Mouse (Mus musculus) hematopoietic stem cell, adult 5-6 weeks (primary cell): ENCODE data around the gene Fgf2. TPM values are rescaled to one million over a fixed set of nuclear protein-coding genes. Genes with fewer than 3 reads are reported as not detected.
A peak's percentile ranks its signal among the peaks of the same experiment; 100 is the strongest.

Experiments
- ATAC-seq, 2 experiments: fragments of 125-278 bp in 1 of 2; replicated peaks in 1 of 2; 2 replicates each; pipeline ENCODE4 v1.8.0; 2016 to 2017; ENCODE audit warnings: inconsistent platforms in 2 of 2, mild to moderate bottlenecking in 2 of 2, moderate number of reproducible peaks in 2 of 2, low read depth in 1 of 2, moderate TSS enrichment in 1 of 2; ENCODE audit not compliant: low FRiP score in 2 of 2, poor library complexity in 2 of 2, severe bottlenecking in 2 of 2, insufficient read depth in 1 of 2, low TSS enrichment in 1 of 2
- total RNA-seq: library from RNA; stranded (forward); fragments of 172-1452, 232-1000 nt; gene quantifications from 2 replicates; pipeline ENCODE4 v1.2.3, GENCODE M21; 2017

The Fgf2 gene
- total RNA-seq, 1 experiment from 2014 or later: under 0.01 TPM

DNA sequence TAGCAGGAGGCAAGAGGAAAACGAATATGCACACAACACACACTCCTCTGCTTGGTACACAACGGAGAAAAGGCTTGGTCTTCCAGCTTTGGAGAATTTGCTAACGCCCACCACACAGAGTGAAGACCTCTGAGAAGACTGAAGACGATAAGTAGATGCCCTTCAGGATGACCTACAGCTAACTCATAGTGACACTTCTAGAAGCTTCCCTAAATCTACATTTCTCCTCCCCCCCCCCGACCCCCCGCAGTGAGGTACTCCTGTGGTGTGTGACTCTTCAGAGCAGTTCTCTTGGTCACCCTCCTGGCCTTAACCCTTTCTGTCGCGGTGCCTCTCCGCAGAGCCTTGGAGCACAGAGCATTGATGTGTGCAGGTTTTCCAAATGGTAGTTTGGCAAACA, 475 bp upstream of the Fgf2 start:
- ATAC-seq: peak in 1 of 2 experiments; percentile 17; a peak in 1 of 4 replicates

DNA sequence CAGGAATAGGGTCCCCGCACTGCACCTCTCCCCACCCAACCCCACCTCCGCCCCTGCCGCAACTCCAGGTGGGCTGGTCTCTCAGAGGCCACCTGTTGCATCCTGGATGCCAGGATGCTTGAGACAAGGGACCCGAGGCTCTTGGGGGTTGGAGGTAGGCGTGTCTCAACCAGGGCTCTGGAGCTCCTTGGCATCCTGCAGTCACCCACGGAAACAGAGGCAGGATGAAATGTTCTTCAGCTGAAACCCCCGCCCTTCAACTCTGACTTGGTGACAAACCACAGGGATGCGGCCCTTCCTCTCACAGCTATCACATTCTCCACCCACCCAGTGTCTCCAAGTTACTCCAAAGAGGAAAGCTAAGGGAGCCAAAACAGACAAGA, 1.0 kb downstream of the Fgf2 start:
- ATAC-seq: no peak

DNA sequence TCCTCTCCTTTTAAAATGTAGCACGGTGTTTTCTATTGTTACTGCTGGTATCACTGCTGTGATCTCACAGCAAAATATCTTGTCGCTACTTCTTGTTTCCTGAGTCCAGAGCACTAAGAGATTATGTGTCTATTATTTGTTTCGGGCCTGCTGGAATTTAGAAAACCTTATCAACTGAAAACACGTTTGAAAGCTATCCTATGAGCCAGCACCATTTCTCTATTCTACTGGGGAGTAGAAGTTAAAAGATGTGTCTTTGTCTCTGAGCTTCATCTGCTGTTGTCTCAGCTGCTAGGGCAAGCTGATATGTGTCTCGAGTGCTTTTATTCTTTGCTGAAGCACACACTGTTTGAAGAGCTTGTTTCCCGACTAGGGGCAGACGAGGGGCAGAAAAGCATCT, 2.2 kb downstream of the Fgf2 start:
- ATAC-seq: no peak

DNA sequence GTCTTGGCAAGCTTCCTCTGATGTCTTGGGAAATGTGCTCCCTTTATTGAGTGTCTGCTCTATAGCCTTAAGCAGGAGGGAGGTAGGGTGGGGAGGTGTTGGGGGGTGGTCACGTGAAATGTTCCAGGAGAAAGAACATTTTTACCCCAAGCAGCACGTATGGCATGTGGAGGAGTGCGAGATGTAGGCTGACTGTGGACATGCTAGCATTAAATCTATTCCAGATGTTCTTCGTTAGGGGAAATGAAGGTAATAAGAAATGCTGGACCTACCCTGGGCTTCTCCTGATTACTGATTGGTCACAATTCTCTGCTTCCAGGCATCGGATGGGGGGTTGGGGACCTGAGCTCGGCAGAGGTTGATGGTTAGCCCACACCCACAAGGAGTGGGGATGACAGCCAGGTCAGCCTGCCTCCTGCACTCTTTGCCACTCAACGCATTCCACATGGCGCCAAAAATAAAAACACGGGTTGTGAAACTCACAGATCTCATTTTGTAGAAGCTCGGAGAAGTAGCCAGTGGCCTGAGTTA, 5.9 kb downstream of the Fgf2 start:
- no peak for ATAC-seq

DNA sequence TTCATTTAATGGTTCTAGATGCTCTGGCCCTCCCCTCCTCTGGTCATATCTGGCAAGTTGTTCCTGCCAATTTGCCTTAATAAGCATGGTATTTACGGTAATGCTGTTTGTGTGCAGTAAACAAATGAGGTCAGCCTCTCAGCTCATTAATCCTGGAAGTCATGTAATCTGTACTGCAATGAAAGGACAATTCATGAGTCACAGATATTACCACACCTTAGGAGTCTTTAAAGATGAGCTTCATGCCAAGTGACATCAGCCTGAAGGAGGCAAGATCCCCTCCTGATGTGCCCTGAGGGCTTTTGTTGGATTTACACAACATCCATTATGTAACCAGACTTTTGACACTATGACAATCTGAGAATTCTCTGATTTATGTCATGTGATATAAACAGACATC, 6.6 kb downstream of the Fgf2 start:
- ATAC-seq: no peak

DNA sequence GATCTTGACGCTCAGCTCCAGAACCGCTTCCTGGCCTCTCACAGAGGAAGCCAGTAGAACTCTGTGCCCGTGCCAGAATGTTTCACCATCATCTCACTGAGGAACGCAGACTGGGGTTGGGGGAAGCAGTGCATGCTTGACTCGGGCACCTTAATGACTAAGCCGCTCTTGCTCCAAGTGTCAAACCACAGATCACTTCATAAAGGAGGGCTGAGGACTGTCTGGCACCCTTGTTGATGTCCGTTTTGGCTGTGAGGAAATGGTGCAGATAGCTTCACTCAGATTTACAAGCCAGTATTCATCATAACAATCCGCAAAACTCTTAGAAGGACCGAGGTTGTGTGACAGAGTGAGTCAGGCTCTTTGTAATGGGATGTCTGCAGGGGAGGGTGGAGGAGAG, 12.6 kb downstream of the Fgf2 start:
- ATAC-seq: peak; percentile 45 to 74; a peak in 3 of 4 replicates

DNA sequence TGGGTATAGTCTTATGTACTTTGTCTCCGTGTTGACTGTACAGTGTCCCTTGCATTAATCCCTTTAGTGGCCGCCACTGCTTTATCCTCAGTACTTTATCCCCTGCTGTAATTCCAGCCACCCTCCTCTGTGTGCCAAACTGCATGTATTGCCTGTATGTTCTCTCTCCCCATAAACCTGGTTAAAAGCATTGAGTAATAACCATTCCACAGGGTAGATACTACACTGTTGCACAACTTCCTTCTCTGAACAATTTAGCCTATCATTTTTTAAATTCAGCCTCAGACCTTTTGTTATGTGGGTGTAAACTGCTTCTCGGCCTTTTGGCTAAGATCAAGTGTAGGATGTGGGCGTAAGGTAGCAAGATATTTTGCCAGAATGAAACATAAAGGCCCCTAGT, 17.0 kb downstream of the Fgf2 start:
- ATAC-seq: no peak

DNA sequence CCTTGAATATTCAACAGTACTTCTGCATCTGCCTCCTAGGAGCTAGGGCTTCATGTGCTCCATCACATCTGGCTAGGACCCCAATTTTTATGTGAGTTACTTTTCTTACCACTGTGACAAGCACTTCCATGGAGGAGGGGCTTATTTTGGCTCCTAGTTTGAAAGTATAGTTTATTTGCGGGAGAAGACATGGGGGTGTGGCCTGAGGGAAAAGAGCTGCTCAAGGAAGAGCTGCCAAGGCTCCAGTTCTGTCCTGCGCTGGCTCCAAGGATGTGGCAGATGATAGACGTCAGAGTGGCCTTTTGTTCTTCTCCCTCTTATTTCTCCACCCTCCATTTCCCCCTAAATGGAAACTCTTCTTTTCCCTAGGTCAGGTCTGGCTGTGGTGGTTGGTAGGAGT, 17.8 kb downstream of the Fgf2 start:
- no peak for ATAC-seq

DNA sequence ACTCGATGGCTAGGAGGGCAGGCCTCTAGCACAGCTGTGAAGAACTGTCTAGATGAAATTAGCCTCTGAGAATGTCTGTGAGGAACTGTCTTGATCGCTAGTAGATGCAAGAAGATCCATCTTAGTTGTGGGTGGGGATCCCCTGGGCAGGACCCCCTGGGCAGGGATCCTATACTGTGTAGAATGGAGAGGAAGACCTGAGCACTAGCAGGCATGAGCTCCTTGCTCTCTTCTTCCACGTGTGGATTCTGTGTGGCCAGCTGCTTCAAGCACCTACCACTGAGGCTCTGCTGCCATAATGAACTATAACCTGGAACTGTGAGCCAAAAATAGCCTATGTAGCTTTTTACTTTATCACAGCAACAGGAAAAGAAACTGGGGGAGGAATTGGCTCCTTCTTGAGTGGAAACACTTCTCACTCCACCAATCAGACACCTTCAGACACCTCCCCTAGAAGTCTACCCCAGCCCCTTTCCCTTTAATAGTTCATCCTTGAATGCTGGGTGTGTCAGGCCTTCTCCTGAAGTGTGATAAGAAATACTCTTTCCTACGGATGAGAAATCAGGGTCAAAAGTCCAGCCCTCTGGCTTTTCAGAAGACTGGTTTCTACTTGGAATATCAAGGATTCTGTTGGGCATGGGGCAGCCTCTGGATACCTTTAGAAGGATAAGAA, 18.4 kb downstream of the Fgf2 start:
- ATAC-seq: no peak

DNA sequence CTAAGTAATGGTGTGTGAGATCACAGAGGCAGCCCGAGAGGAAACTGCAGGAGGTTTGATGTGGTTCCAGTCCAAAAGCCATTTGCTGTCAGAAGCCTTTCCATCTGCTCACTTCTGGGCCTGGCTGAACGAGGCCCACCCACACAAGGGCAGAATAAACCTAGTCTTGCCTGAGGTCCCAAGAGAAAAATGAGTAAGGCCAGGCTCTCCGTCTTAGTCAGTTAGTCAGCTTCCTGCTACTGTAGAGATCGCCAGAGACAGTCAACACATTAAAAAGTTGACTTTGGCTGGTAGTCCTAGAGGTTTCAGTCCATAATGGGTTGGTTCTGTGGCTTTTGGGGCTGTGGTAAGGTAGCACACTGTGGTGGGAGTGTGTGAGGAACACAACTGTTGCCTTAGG, 22.3 kb downstream of the Fgf2 start:
- ATAC-seq: no peak

DNA sequence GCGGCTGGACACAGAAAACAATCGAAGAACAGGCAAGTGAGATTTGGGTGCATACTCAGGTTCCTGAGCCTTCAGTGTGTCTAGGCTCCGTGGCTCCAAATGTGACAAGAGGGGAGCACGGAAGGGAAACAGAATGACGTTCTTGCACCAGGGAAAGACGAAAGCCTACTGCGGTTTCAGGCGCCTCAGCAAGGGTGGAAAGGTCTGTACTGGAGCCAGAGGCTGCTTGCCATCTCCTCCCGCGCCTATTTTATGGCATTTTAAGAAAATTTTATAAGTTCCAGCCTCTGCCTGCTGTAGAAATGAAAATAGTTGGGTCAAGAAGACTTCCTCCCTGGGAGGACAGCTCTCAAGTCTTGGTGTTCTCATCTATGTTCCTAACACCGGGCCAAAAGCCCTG, 25.6 kb downstream of the Fgf2 start:
- ATAC-seq: no peak

DNA sequence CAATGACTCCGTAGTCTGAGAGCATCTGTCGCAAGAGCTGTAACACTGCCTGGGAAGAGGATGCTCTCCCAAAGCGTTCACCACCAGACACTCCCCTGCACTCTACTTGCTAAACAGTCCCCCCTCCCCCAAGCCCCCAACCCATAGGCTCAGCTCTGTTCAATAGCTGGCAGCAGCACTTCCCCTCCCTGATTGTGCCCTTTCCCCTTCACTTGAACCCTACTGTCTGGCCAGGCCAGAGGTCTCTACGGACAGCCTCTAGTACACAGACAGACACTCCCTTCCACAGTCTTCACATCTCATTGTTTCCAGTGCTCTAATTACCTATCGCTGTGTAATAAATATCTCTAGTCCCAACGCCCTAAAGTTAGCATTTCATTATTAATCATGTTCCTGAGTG, 29.8 kb downstream of the Fgf2 start:
- no peak for ATAC-seq

DNA sequence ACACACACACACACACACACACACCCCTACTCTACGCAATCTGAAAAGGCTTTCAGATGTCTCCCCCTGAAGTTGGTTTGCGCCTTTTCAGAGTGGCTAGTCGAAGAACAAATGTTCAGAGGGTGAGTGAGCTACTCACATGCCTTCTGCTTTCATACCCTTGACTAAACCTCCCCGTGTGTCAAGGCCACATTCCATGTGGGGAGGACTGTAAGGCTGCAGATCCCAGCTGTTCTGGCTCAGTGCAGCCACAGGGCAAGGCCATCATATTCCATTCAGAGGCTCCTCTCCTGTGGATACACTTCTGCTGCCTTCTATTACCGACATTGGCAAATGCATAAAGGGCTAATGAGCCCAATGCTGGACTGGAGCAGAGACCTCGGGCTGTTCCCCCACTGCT, 30.3 kb downstream of the Fgf2 start:
- no peak for ATAC-seq

DNA sequence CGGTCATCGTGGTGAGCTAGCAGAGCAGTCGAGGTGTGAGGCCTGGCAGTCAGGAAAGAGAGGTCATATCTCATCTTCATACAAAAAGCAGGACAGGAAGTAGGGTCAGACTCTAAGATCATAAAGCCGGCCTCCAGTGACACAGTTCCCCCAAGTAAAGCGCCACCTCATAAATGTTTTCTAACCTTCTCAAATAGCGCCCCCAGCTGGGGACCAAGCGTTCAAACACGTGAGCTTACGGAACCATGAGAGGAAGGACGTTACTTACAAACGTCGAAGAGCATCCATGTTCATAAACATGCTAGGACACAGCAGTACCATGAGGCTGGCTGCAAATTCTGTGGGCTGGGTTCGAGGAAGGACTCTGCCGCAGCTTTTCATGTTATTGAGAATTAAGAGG, 31.1 kb downstream of the Fgf2 start:
- no peak for ATAC-seq

DNA sequence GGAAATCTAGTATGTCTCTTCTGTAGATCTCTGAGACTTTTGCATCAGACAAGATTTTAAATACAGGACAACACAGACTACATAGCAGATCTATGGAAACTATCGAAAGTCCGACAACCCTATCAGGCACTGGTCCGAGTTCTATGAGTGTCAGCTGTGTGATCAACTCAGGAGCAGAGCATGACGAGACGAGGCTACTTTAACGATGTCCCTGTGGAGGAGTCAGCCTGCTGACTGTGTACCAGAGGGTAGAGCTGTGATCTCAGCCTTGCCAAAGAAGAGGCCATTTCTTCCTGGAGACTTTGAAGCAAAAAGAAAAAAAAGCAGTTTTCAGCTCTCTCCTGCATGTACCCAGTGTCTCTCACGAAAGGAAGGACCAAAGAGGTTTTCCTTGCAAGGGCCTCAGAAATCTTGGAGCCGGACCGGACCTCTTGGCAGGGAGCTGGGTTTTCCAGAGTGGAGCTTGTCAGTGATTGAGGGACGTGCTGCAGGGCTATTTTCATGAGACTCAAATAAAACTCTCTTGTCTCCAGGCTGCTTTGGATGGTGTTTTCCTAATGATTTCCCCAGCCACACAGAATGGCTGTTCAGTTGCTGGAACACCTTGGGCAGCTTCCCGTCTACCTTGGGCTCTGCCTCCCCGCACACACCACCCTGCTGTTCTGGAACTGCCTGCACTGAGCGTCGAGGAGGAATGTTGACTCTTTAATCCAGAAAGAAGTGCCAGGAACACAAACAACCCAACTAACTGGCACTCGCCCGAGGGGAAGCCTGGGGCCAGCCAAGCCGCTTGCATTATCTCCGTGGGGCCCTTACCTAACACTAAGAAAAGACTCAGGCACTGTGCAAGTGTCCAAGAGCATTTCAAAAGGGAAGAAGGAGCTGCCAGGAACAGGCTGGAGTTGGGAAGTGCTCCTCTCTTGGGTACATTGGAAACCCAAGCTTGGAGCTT, 32.1 kb downstream of the Fgf2 start:
- no peak for ATAC-seq

DNA sequence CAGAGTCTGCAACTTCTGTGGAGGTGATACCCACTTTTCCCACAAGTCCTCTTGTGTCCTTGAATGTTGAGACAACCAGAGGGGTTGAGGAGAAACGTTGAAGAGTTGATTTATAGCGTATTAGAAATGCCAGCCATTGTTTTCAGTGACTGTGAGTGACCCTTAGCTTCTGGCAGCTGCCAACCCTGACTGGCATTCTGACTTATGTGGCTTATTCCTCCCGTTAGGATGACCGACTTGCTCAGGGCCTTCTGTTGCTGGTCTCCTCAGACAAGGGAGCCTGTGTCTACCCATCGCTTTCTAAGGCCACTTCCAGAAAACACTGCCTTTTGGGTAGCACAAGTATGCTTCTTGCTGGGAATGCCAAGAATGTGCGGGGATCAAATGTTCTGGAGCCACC, 33.3 kb downstream of the Fgf2 start:
- no peak for ATAC-seq

DNA sequence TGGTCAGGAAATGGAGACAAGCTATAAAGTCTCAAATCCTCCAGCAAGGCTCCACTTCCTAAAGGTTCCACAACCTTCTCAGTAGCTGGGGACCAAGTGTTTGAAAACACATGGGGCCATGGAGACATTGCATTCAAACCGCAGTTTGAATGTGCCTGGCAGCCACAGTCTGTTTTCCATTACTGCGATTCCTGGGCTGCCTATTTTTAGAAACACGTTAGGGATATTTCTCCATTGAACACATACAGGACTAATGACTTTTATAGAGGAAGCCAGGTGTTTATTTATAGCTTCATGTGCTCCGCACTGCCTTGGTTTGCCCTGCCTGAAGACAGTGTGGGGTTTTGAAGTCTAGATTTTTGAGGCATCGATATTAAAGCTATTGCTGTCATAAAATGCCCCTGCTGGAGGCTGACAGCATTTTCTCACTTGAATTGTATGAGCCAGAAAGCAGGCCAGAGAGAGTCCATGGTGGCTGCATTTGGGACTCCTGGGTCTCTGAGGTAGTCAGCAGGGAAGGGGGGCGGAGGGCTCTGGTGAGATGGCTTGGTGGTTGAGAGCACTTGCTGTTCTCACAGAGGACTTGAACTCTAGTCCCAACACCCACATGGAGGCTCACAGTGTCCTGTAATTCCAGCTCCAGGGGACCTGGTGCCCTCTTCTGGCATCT, 35.1 kb downstream of the Fgf2 start:
- ATAC-seq: no peak

DNA sequence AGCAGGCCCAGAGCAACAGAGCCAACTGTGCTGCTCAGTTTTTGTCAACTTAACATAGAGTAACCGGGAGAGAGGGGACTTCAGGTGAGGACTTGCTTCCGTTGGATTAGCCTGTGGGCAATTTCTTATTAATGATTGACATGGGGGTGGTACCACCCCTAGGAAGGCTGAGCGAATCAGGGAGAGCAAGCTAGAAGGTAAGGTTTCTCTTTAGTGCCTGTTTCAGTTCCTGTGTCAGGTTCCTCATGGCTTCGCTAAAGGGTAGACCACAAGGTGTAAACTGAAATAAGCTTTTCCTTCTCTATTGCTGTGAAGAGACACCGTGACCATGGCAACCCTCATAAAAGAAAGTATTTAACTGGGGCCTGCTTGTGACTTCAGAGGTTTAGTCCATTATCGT, 39.2 kb downstream of the Fgf2 start:
- no peak for ATAC-seq
